Mouse (Mus musculus) urinary bladder, adult 2 months (tissue): ENCODE data around the gene Mrps9. TPM values are rescaled to one million over a fixed set of nuclear protein-coding genes. Genes with fewer than 3 reads are reported as not detected.
A peak's percentile ranks its signal among the peaks of the same experiment; 100 is the strongest.
"Not testable (repeated sequence)": the region's sequence is repeated elsewhere in the genome, so short reads cannot be mapped to it uniquely, and the experiment has no call there.

ENCODE experiments used
- DNase-seq: peaks from one replicate; pipeline ENCODE4 v3.0.0; 2022; ENCODE audit warnings: low spot score
- polyA plus RNA-seq: library from polyadenylated mRNA; depleted of rRNA; stranded (reverse); fragments of >200 nt; gene quantifications from 2 replicates; pipeline ENCODE4 v1.2.3, GENCODE M21; 2012; rRNA removed

The Mrps9 gene
- 38.9 and 39.9 TPM in 2 replicates for polyA plus RNA-seq

DNA sequence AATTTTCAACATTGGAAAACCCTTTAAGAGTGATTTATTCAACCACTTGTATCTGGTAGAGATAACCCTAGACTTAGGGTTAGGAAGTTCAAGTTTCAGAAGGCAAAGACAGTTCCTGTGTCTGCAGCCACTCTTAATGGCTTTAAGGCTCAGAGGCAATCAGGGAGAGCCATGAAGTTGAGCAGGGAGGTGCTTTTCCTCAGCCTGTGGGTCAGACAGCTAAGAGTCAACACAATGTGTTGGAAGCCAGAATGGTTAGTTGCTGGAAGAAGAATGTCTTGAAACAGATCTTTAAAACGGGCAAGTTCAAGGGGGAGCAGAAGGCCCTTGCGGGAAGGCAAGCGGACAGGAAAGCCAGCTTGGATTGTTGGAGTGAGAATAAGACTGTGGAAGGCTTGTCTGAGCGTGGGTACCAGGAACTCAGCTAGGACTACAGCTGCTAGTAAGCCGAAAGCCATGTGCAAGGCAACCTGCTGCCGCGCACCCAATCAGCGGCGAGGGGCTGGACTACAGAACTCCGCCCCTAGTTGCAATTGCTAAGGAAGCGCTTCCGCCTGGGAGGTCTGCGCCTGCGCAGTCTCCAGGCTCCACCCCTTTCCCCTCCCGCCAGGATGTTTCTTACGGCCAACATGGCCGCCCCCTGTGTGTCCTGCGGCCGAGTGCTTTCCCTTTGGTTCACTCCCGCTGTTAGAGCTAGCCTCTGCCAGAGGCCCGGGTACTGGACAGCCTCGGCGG is at the start of gene Mrps9:
TSS of gene Mrps9 (plus strand) at position 571 of the 735 bp plus-strand sequence.
- DNase-seq = peak; percentile 90

GRCm38 (mm10) chr1:42813301-42813845 is 37.7 kb upstream of the Mrps9 start:
- DNase-seq = no peak

DNA sequence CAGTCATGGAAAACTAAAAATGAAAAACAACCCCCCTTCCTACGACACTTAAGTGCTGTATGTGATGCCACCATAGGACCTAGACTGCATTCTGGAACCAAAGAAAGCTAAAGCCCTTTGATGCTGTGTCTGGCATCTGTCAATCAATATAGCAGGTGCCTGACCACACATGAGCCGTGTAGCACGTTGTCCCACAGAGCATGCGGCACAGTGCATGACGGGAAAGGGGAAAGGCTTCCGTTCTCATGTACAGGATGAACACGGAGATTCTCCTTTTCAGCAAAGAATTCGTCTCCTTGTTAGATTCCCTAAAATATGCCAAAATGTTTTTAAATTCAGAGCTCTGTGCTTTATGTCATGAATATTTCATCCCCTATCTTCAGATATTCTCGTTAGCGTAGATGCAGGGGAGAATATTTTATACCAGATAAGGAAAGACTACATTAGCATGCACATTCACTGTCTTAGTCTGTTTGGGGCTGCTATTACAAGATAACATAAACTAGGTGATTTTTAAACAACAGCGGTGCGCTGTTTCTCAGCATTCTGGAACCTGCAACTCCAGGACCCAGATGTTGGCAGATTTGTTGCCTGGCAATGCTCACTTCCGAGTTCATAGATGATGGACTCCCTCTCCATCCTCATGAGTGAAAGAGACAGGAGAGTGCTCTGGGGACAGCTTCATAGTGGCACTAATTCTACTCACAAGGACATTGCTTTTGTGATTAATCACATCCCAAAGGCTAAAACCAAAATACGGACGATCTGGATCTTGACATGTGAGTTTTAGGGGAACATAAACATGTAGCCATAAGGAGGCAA is 36.0 kb upstream of the Mrps9 start:
- DNase-seq = no peak

DNA sequence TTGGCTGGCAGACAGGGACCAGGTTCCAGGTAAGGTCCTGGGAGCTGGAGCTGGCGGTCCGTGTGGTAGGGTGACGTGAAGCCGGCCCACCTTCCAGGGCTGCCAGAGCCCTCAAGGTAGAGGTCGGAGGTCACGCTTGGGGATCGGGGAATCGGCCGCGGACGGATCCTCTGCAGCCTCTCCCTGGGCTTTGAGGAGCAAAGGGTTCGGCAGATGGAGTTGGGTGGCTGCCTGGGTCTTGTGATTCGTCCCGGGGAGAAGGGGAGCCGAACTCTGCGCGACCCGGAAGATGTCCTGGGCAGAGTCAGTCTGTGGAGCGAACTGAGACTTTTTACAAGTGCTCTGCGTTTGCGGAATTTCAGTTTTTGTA is 350 bp downstream of the Mrps9 start:
- DNase-seq = no peak

DNA sequence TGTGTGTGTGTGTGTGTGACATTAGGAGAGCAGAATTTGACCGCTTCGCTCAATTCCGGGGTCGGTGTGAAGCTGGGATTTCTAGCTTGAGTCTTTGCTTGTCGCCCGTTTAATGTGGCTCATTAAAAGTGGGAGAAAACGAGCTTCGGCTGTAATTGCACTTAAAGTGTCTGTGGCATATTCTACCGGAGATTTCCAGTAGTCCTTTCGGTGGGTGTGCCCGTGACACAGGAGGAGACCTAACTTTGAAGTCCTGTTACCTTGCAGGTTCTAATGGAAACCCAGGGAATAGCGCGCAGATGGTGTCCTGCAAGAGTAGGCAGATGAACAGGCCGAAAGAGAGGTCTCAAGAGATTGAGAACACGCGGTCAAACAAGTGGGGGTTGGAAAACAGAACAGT is 777 bp downstream of the Mrps9 start:
- no peak for DNase-seq

- no peak for DNase-seq
Observed at GRCm38 (mm10) chr1:42864719-42865250, 13.8 kb downstream of the Mrps9 start.

GRCm38 (mm10) chr1:42865336-42865939 is 14.4 kb downstream of the Mrps9 start:
- DNase-seq = no peak

GRCm38 (mm10) chr1:42865986-42866385 is 15.0 kb downstream of the Mrps9 start:
- no peak for DNase-seq

DNA sequence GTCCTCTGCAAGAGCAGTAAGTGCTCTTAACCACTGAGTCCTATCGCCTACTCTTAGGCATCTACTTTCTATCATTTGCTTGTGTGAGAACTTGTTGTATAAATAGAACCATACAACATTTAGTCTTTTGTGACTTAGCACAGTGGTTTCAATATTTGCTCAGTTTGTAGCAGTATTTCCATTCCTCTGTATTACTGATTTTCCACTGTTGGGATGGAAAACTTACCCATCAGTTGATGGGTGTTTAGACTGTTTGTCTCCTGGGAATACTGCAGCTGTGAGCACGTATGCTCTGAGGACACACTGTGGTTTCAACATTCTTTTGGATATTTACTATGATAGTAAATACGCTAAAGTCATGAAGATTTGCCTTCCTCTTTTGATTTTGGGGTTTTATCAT is 16.2 kb downstream of the Mrps9 start:
- DNase-seq = no peak

DNA sequence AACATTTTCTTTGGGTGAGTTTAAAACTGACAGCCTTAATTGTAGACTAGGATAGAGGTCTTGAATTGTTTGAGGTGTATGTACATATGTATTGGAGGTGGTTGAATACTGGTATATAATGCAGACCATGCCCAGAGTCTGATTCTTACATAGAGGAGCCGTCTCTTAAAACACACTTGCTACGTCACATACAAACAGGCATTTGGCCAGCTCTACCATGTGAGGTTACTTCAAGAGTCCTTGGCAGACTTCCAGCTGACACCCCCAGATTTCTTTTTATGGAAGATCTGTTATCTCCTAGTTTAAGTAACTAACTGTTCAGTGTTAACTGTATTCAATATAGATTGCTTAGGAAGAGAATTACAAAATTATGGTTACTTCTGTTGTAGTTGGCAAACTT is 23.1 kb downstream of the Mrps9 start:
- no peak for DNase-seq

DNA sequence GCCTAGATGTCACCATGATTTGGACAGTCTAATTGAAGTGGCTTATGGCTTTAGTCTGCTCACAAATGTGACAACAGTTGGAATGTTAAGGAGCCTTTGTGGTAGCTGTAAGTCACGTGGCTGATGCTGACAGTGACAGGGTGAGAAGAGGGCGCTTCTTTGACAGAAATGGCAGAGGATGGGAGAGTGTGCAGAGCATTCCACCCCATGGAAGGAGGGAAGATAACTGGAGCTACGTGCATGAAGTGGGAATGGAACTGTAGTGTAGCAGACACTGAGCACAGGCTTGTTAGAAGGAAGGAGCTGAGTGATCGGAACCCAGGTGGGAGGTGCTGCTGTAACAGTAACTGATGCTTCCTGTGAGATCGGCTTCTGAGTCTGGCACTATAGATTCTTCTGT is 24.2 kb downstream of the Mrps9 start:
- DNase-seq = no peak

DNA sequence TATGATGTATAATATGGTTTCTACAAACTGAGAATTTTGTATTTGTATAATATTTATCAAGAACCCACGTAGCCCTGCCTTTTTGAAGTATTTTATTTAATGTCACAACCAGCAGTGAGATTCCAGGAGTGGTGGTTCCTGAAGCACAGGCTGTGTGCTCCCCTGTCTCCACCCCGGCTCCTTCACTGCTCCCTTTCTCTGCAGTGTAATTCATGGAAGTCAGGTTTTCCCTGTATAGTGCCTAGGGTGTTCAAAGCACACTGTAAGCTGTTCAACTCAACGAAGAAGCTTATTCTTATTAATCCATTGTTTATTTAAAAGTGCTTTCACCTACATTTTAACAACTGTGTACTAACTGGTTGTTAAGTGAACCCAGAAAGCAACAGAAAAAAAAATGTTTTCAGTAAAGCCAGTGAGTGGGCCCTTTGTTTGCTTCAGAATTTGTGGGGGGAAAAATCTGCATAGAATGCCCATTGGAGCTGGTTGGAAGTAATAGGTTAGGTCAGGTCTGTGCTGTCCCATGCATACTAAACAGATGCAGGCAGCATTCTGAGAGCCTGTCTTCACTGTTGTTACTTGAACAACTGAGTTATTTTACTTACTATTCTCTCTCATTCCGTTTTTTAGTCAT is 25.5 kb downstream of the Mrps9 start:
- DNase-seq = no peak

DNA sequence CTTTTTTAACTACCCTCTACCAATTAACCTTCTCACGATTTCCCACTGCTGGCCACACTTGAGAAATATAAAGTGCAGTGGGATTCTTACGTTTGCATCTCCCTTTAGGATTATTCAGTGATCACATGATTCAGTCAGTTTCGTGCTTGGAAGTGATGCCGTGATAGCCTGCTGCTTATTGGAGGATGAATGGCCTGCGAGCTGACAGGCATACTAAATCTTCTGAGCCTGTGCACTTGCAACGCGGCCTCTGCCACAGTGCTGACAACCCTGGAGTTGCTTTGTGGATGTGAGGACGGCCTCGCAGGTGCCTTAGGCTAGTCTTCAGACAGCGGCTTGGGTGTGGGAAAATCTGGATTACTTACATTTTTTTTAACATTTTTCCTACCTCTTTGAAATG is 26.2 kb downstream of the Mrps9 start:
- DNase-seq = no peak

GRCm38 (mm10) chr1:42878851-42879250 is 27.8 kb downstream of the Mrps9 start:
- DNase-seq = no peak

- DNase-seq = no peak
Observed at GRCm38 (mm10) chr1:42882258-42882657, 31.2 kb downstream of the Mrps9 start.

GRCm38 (mm10) chr1:42883418-42883817 is 32.4 kb downstream of the Mrps9 start:
- DNase-seq = not testable (repeated sequence)

GRCm38 (mm10) chr1:42887835-42888234 is 36.8 kb downstream of the Mrps9 start:
- no peak for DNase-seq

GRCm38 (mm10) chr1:42888541-42889349 is 37.7 kb downstream of the Mrps9 start:
- no peak for DNase-seq

- DNase-seq = no peak
Observed at GRCm38 (mm10) chr1:42889421-42889887, 38.4 kb downstream of the Mrps9 start.

GRCm38 (mm10) chr1:42894695-42895094 is 43.7 kb downstream of the Mrps9 start:
- DNase-seq = no peak

DNA sequence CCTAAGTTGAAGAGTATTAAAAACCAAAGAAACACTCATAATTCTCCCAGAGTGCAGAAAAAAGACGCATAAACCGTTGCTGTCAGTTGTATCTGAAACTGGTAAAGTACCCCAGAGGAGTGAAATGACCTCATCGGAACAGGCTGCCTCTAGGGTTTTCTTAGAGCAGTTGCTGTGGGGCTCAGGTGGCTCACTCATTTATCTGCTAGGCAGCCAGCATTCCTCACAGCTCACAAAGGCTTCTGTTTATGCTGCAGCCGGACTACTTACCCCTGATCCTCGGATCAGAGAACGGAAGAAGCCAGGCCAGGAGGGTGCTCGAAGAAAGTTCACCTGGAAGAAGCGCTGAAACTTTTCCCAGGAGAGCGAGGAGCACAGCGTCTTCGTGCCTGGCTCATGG is 54.1 kb downstream of the Mrps9 start:
- DNase-seq = no peak
